Mouse (Mus musculus) megakaryocyte, embryonic 14.5 days (primary cell): ENCODE results near the gene Fgfr4.

Source experiments
- FLI1 ChIP-seq: IDR thresholded peaks from 2 replicates; pipeline ENCODE4 v1.6.1; 2012; ENCODE audit warnings: low read length, inconsistent platforms, mixed read lengths
- GATA1 ChIP-seq: IDR thresholded peaks from 3 replicates; pipeline ENCODE4 v1.6.1; 2012; ENCODE audit warnings: mixed read lengths, low read length, inconsistent platforms, borderline replicate concordance

GRCm38 (mm10) chr13:55153951-55154350 lies 1.5 kb downstream of the Fgfr4 start:
- no peak for TF ChIP-seq FLI1
- no peak for TF ChIP-seq GATA1
